Mouse (Mus musculus): ENCODE measurements at regions not wholly inside any gene's neighbourhood (a gene's known extent, or its start where the extent isn't known, plus 50 kb on each side); places are given as distances from the start of the nearest gene placed in this dataset.

DNA sequence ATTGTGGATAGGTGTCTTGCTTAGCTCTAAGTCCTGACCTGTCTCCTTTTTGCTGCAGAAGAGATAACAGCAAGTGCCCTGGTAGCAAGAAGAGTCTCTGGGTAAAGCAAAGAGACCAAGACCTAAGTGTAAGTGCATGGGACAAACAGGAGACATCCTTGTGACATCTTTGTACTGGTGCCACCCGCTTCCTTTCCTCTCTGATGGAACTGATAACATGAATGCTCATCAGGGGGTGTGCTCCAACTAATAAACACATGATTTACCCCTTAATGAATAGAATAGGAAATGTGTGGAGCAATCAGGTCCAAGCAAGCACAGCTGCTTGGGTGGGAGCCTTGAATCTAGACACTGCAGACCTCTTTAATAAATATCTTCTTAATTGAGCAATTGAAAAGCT, 362.9 kb upstream of the Nrp1 start:
- DNase-seq, result no peak

DNA sequence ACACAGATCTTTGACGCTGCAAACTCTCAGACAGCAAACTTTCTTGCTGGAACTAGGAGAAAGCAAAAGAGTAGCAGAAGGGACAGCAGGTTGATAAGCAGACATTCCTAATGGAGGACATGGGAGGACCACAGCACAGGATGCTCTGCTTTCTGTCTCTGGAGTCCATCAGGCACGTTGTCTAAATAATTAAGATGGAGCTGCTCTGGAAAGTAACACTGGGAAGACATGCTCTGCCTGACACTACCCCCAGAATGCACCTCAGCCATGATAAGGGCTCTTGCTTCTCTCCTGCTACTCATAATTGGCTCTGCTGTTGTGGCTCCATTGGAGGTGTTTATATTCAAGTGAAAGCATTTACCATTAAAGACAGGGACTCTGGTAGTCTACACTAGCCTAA, 356.0 kb upstream of the Nrp1 start:
- DNase-seq, result no peak

DNA sequence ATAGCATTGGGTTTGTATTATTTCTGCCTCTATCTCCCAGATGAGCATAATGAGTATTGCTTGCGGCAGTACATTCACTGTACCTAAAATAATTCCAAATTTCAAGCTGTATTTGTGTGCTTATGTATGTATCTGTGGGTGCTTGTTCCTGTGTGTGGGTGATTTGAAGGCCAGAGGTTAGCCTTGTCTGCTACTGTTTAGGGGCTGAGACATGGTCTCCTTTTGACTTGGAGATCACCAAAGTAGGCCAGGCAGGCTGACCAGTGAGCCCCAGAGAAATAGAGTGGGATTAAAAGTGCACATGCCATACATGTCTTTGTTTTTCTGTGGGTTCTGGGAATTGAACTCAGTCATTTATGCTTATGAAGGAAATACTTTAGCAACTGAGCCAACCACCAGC, 355.6 kb upstream of the Nrp1 start:
- DNase-seq, result no peak

DNA sequence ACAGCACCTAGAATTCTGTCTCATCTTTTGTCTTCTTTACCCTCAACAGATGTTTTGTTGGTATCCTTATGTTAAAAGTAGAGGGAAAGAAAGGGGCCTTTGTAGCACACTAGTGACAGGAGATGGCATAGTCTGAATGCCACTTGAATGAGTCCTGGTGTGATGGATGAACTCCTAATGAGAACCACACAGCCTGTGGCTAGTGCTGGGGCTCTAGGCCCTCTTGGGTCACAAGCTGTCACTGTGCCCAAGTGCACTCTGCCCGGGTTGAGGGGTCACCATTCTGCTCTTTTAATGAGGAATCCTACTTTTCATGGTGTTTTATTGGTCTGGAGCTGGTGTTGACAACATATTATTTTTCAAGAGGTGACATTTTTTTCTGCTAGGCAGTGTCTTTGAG, 355.0 kb upstream of the Nrp1 start:
- DNase-seq, result no peak

DNA sequence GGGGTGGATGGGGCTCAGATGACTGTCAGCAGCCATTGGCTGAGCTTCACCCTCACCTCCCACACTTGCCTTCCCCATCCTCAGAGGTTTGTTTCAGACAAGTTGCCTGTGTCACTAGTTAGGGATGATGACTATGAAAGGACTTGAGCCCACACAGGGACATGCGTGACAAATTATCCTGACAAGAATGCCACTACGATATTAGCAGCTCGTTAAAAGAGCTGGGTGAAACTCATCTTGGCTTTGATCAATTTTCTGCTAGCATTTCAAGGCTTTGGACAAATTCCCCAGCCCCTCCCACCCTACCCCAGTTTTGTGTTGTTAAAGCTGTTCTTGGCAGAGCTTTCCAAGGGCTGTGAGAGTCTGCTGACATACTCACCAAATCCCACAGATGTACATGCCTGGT, 354.5 kb upstream of the Nrp1 start:
- DNase-seq, result no peak

DNA sequence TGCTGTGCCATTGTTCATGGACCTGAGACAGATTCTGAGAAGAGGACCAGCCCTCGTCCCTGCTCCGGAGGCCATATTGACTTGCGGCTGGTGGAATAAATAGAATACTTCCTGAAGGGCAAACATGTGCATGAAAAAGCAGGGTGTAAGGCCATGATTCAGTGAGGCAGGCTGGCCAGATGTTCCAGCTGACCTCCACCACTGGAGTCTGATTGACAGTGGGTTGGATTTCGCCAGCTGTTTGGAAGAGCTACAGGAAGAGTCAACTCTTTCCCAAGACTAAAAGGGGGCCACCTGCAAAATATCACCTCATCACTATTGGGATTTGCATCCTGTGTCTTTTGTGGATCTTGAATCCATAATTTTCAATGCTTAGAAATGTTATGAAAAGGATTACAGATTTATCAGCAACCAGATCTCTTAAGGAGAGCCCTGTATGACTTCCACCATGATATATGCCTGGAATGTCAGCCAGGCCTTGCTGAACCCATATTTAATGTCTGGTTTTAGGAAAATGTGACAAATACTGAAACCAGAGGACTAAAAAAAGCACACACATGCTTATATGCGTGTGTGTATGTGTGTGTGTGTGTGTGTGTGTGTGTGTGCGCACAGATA, 348.9 kb upstream of the Nrp1 start:
- DNase-seq, result no peak

DNA sequence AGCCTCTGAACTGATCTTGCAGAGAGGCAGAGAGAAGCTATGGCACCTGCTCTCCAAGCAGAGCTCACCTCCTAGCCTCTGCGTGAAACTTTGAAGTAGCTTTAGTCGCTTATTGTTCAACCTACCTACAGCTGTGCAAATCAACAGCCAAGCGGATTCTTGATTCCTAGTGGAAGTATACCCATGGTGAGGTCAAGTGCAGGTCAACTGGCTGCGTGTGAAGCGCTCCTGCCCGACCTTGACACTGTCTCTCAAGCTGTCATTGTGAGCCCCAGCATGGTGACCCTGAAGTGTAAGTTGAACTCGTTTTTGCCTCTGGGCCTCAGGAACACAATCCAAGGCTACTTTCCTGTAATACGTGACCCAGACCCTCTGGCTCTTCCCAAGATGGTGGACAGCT, 341.2 kb upstream of the Nrp1 start:
- no peak for DNase-seq

GRCm38 (mm10) chr8:128023661-128024060, 334.7 kb upstream of the Nrp1 start:
- DNase-seq, result no peak

GRCm38 (mm10) chr8:128024774-128025222, 333.6 kb upstream of the Nrp1 start:
- no peak for DNase-seq

- no peak for DNase-seq
Observed at GRCm38 (mm10) chr8:128025251-128025856, 333.1 kb upstream of the Nrp1 start.

GRCm38 (mm10) chr8:128026981-128027380, 331.4 kb upstream of the Nrp1 start:
- DNase-seq, result no peak

DNA sequence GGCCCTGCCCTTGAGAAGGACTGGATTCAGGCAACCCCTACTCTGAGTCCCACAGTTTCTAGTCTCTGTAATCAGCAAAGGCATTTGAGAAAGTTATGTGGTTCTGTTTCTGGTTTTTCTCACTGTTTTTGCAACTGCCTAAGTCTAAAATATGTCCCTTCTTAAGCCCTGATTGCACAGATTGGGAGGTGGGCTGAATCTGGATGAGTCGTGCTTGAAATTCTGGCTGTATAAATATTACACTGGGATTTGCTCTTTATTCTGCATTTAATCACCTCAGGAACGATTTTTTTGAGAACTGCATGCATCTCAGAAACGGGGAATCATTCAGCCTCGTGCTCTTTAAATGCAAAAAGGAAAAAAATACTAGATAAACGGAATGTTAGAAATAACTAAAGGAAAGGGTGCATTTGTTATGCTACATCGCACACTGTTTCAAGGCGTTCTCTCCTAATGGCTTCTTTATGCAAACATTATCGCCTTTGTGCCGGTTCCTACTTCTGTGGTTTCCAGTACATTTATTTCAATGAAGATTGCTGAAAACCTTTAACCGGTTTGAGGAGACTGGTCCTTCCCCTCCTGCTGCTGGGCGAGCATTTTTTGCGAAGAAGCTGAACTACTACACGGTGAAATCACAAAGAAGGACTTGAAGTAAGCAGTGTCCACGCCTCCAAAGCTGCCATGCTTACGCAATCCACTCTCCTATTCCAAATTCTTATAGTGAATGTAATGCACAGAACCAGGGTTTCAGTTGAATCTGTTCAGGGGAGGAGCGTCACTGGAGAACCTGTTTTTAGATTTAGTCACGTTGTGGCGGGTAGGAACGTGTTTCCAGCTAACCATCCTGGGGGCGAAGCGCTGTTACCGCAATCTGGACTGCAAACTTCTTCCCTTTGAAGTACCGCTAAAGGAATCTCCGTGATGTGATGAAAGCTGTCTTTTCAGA, 327.8 kb upstream of the Nrp1 start:
- DNase-seq, result no peak

GRCm38 (mm10) chr8:128034127-128034526, 324.3 kb upstream of the Nrp1 start:
- no peak for DNase-seq

DNA sequence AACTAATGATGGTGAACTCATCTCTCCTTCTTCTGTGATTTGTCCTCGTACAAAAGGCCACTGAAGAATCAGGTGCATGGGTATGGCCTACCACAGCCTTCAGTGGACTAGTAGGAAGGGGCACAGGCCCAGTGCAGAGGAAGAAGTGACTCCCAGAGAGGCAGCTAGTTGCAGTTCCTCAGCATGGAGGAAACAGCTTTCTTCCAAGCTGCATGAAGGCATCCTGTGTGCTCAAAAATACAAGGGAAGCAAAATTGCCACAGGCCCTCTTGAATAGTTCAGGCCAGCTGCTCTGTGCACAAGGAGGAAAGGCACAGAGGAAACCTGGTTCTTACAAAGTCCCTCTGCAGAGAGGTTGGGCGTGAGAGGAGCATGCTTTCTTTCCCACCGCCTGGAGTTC, 322.7 kb upstream of the Nrp1 start:
- no peak for DNase-seq

DNA sequence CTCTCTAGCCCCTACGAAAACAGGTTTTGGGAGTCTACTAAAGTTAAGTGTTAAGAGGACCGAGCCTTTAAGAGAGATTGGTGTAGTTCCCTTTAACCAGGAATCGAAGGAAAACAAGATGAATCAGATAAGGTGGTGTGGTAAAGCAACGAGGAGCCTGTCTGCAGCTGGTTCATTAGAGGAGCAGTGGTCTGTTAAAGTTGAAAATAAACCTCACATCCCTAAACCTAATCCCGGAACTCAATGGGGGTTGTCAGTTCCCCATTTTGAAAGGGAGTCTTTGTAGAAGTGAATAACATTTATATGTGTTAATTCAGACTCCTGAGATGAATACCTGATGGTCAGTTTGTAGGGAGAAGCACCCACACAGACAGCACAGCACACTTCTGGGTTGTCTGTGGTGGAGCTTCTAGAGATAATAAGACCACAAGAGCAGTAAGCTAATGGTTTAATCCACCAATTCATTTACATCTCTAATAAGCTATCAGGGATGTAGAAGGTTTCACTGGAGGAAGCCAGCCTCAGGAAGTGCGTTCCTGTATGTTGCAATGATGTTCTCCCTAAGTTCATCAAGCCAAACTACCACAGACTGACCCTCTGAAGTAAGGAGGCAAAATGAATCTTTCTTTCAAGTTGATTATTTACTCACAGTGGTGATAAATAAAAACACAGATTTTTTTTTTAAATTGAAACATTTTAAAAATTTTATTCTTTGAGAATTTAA, 318.9 kb upstream of the Nrp1 start:
- no peak for DNase-seq

DNA sequence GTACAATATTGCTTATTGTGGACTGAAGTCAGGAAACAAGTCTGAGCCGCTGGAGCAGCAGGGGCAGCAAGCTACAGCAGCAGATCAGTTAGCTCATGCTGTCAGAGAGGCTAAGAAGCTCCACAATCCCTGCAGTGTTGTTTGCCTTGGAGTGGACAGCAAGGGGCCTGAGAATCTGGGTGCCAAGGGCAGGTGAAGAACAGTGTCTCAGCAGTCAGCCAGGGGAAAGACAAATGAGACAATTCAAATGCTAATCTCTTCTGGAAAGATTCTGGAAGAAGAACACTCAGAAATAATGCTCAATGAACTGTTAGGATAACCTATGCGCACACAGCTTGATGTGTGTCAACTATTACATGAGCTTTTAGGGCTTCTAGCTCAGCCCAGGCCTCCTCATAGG, 315.5 kb upstream of the Nrp1 start:
- DNase-seq, result no peak

- DNase-seq, result no peak
Observed at GRCm38 (mm10) chr8:128043392-128043791, 315.0 kb upstream of the Nrp1 start.

DNA sequence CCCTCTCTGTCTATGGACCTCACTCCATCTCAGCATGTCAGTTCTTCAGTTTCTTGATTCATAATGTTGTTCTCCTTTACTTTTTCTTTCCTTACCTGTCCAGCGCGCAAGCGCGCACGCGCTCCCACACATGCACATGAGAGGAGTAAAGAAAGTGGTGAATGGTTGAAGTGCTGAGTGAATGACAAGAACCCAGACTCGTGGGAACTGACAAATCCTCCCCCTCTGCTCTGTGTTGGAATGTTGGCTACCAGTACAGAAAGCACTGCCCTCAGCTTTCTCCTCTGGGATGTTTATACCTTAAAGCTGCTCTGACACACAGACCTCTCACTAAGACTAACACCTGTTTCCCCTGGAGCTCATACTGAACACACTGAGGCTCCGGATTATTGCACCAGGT, 302.2 kb upstream of the Nrp1 start:
- DNase-seq, result no peak

DNA sequence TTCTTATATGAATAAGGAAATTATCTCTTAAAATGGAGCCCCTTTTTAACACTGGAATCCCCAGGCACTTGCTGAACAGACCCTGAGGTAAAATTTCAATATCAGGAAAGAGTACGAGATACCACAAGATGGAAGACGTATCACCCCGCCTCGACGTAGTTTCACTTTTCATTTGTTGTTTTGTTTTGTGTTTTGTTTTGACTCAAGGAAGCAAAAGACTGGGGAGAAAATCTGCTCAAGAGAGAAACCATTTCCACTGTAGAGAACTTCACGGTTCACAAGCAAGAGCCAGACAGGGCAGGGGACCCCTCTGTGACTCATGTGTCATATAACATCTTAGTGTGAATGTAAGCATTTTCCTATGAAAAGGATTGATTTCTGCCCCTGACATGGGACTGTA, 300.6 kb upstream of the Nrp1 start:
- no peak for DNase-seq

DNA sequence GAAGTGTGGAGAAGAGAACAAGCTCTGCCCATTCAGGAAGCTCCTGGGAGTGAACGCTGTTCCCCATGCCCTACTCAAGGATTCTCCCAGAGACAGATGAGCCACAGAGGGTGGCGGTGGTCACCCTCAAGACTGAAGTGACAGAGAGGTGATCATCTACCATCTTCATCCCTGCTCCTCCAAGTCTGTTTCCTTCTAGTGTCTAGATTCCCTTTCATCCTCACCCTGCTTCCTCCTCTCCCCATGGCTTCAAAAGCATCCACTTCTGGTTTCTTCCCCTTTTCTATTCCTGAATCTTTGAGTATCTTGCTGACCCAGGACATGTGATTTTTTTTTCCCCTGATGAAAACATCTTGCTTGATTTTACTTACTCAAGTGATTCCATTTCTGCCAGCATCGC, 298.6 kb upstream of the Nrp1 start:
- DNase-seq, result no peak

DNA sequence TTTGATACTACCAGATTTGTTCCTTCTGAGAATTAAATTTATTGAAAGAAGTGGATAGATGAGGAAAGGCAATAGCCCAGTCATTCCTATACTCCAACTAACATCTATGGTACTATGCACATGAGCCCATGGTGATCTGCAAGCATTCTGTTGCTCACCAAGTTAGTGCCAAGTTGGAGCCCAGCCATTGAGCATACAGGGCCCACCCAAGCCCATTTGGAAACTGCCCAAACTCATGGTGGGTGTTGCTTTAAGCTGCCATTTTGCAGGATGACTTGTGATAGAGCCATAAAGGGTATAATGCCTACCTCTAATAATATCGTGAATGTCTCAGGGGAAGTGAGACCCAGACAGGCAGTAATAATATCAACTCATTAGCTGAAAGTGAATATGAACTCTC, 294.2 kb upstream of the Nrp1 start:
- no peak for DNase-seq

DNA sequence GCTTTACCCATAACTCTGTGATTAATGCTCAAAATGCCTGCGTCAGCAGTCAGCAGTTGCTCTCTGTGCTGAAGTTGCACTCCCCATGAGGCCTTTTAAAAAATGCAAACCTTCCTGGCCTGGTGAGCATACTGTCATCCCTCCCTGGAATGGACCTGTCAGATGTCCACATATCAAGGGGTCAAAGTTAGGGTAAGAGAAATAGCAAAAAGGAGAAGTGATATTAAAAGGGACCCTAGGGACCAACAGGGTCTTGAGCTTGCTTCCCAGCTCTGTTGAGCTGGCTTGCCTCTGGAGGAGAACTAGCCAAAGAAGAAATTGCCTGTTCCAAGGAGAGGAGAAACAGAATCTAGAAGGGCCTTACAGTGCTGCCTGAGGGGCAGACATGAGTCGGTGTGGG, 293.3 kb upstream of the Nrp1 start:
- no peak for DNase-seq

DNA sequence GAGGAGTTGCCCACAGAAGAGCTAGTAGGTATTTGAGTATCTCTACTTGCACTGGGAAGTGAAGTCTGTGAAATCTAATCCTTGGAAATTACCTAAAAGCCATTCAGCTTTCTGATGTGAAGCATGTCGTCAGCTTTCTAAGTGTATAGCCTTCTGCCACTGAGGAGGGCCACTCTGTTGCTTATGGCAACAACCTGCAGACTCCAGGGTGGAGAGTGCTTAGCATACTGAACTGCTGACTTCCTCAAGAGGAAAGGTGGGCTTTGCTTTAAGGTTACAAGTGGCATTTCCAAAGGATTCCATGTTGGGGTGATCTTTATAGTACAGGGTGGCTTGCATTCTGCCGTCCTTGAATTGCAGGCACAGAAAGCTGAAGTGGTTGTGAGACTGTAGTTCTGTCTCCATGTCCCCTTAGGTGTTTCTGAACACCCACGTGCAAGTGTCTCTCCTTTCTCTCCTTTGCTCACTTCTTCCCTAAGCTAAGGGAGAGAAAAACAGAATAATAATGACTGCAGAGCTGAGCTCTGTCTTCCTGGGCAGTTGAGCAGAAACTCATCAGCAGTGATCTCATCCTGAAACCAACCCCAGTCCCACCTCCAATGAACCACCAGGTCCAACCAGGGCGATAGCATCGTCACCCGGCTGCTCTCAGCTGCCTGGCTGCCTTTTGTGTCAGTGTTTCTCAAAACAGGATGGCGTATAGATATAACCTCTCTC, 292.3 kb upstream of the Nrp1 start:
- DNase-seq, result no peak

Data from thymus, postnatal 4 days (tissue).